Mouse (Mus musculus) liver, embryonic 14.5 days (tissue): ENCODE data around the gene Heyl. TPM values are rescaled to one million over a fixed set of nuclear protein-coding genes. Genes with fewer than 3 reads are reported as not detected.
"Not testable (repeated sequence)": the region's sequence is repeated elsewhere in the genome, so short reads cannot be mapped to it uniquely, and the experiment has no call there.

Experiments used
- ATAC-seq: fragments of 200-750 bp; cut with Nextera tagmentation; 2 replicates; pipeline ENCODE4 v1.8.0; 2017; ENCODE audit warnings: moderate number of reproducible peaks, mild to moderate bottlenecking, moderate library complexity; ENCODE audit not compliant: insufficient read depth
- DNase-seq, 3 experiments: peaks; one replicate each; pipeline ENCODE4 v3.0.0-alpha.2; 2012 to 2013; ENCODE audit warnings: low read depth in 3 of 3, low spot score in 3 of 3
- H3K27ac ChIP-seq: fragments of 300-500 bp; sonication (generic); 2 replicates; pipeline ENCODE4 v1.5.1; 2014; ENCODE audit warnings: moderate library complexity, mild to moderate bottlenecking, control low read depth, inconsistent platforms
- H3K27me3 ChIP-seq: fragments of 300-500 bp; sonication (generic); 2 replicates; pipeline ENCODE4 v1.6.1; 2014; ENCODE audit warnings: mild to moderate bottlenecking, low read length, moderate library complexity; ENCODE audit not compliant: control insufficient read depth, insufficient read depth
- H3K36me3 ChIP-seq: fragments of 300-500 bp; sonication (generic); replicated peaks from 2 replicates; pipeline ENCODE4 v1.6.1; 2014; ENCODE audit warnings: low read depth; ENCODE audit not compliant: control insufficient read depth, insufficient read depth
- H3K4me1 ChIP-seq, 2 experiments: fragments of 200-500 bp in 1 of 2; fragments of 300-500 bp in 1 of 2; sonication (generic) in 1 of 2; replicated peaks; 2 replicates each; pipeline ENCODE4 v1.6.1; 2012 to 2014; ENCODE audit warnings: antibody characterized with exemption in 1 of 2, inconsistent platforms in 1 of 2, low read length in 1 of 2; ENCODE audit not compliant: control insufficient read depth in 2 of 2, insufficient read depth in 2 of 2
- H3K4me2 ChIP-seq: fragments of 300-500 bp; sonication (generic); 2 replicates; pipeline ENCODE4 v1.6.1; 2014; ENCODE audit warnings: low read depth, mild to moderate bottlenecking, control low read depth, moderate library complexity
- H3K4me3 ChIP-seq, 2 experiments: fragments of 200-500 bp in 1 of 2; fragments of 300-500 bp in 1 of 2; sonication (generic) in 1 of 2; 2 replicates each; pipeline ENCODE4 v1.5.1; 2012 to 2014; ENCODE audit warnings: low read depth in 2 of 2, low read length in 2 of 2, mild to moderate bottlenecking in 2 of 2, control low read depth in 1 of 2, inconsistent platforms in 1 of 2, moderate library complexity in 1 of 2; ENCODE audit not compliant: insufficient read depth in 1 of 2
- H3K9ac ChIP-seq: fragments of 300-500 bp; sonication (generic); replicated peaks from 2 replicates; pipeline ENCODE4 v1.6.1; 2014; ENCODE audit warnings: mild to moderate bottlenecking, control low read depth, moderate library complexity
- H3K9me3 ChIP-seq: fragments of 300-500 bp; sonication (generic); 2 replicates; pipeline ENCODE4 v1.6.1; 2016; ENCODE audit warnings: low read length, mixed read lengths; ENCODE audit not compliant: control insufficient read depth
- CTCF ChIP-seq: IDR thresholded peaks from 2 replicates; pipeline ENCODE4 v1.5.1; 2016; ENCODE audit warnings: antibody characterized with exemption, low read depth, control low read depth
- EP300 ChIP-seq: IDR thresholded peaks from 2 replicates; pipeline ENCODE4 v1.6.1; 2016; ENCODE audit warnings: antibody characterized with exemption, low read depth
- whole genome bisulfite sequencing: fragments of 180-500 bp; shearing (Covaris S2); extraction: QIAGEN DNeasy Blood & Tissue Kit; methylation state at CpG from one replicate; pipeline ENCODE4 v1.1.7; 2014; ENCODE audit not compliant: insufficient replicate concordance; 5-methylcytosine and 5-hydroxymethylcytosine counted together
- polyA plus RNA-seq, 2 experiments: library from polyadenylated mRNA; depleted of rRNA in 1 of 2; stranded (reverse) in 1 of 2; unstranded in 1 of 2; fragments of >200 nt; fragmentation: Nextera tagmentation in 1 of 2; extraction: Ambion mirVana in 1 of 2; gene quantifications; 2 replicates each; pipeline versions ENCODE4 v1.2.1 to v1.2.3; 2012 to 2014

The Heyl gene
- polyA plus RNA-seq, 2 experiments: 0.42 to 0.46 TPM

DNA sequence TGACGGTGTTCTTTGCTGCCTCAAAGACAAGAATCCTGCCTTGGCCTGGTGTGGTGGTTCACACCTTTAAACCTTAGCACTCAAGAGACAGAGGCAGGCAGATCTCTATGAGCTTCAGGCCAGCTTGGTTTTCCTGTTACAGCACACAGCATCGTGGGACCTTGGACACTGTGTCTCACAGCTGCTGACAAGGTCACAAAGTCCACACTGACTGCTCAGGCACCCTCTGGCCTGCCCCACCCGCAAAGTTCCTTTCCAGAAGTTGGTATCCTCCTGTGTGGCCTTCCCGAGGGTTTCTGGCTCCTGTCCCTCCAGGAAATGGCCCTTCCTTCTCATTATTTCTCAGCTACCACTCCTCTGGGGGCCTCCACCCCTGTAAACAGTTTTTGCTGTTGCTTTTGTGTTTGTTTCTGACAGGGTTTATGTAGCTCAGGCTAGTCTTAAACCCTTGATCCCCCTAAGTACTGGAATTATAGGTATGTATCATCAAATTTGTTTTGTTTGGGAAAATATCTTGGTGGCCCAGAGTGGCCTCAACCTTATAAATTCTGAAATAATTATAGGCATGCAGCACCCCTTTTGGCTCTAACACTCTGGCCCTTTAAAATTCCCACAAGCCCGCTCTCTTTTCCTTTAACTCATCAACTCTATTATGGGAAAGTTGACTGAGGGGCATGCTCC is 28.5 kb downstream of the Heyl start, which contains the start of gene Pabpc4:
Gene Pabpc4 (plus strand): TSS at position 631 of the 681 bp plus-strand sequence.
- no peak within 1 kb of the TSS for H3K27ac ChIP-seq
- no peak for TF ChIP-seq EP300
- TF ChIP-seq CTCF: no peak
- no peak within 1 kb of the TSS for H3K4me2 ChIP-seq
- H3K9ac ChIP-seq: no peak within 1 kb of the TSS
- no peak for ATAC-seq
- no peak for DNase-seq
- no peaks in the 10 kb centered on the region for H3K36me3 ChIP-seq
- H3K9me3 ChIP-seq: no peaks in the 10 kb centered on the region
- 45% methylated on average over 5 of the region's 5 CpGs for WGBS
- H3K4me1 ChIP-seq: no peaks in the 10 kb centered on the region
- H3K4me3 ChIP-seq: no peak within 1 kb of the TSS
- H3K27me3 ChIP-seq: no peaks in the 10 kb centered on the region

- ATAC-seq (no peak), DNase-seq (no peak)
- H3K27ac ChIP-seq: no peak overlapping the region
- H3K27me3 ChIP-seq: no peaks in the 10 kb centered on the region
- 62% methylated on average over 3 of the region's 3 CpGs for WGBS
- no peak overlapping the region for H3K4me3 ChIP-seq
- H3K9ac ChIP-seq: no peak overlapping the region
- peak; percentile 60 for TF ChIP-seq CTCF
- TF ChIP-seq EP300: no peak
- H3K4me2 ChIP-seq: no peak overlapping the region
- no peaks in the 10 kb centered on the region for H3K9me3 ChIP-seq
- H3K36me3 ChIP-seq: no peaks in the 10 kb centered on the region
- H3K4me1 ChIP-seq: no peaks in the 10 kb centered on the region
Measured at GRCm38 (mm10) chr4:123271063-123271462, 37.7 kb downstream of the Heyl start.

DNA sequence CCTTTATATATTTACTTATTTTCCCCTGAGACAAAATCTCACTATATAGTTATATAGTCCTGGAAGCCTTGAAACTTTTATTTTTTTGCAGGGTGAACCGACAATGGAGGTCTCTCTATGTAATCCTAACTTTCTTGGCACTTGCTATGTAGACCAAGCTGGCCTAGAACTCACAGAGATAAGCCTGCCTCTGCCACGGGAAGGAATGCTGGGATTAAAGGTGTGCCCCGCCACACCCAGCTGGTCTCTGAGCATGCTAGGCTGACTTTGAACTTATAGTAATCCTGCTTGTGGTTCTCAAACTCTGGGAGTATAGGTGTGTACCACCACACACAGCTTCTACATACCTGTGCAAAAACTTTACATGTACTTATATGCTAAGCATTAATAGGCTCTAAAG is 46.8 kb downstream of the Heyl start:
- 32% methylated on average over 3 of the region's 3 CpGs for WGBS
- H3K9ac ChIP-seq: no peak overlapping the region

DNA sequence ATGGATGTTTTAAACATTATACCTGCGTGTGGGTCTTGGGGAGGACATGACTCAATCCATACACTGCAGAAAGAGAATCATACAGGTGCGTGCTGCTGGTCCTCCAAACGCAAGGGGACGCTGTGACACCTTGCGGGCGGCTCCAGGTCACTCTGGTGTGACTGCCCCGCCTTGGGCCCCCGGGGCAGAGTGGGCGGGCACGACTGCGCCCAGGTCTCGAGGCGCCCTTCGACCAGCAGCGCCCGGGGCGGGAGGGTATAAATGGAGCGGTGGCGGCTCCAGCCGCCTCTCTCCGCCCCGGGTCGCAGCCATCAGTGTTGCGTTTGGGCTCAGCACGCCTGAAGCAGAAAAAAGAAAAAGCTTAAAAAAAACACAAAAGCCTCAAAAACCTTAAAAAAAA is 49.1 kb downstream of the Heyl start:
- Histone ChIP-seq H3K4me3 (peak overlapping the region; percentile 98 to 99; a peak in 3 of 4 replicates), H3K4me1 (peaks cover 17 to 24% of the 10 kb centered on the region in 2 experiments), H3K9ac (peak overlapping the region; percentile 99), H3K27ac (peak overlapping the region; percentile 17; the same call in 1 of the 2 replicates), H3K27me3 (no peaks in the 10 kb centered on the region), H3K4me2 (no peak overlapping the region; the same call in 1 of the 2 replicates), H3K36me3 (peaks cover 39% of the 10 kb centered on the region), H3K9me3 (no peaks in the 10 kb centered on the region)
- ATAC-seq: peak; percentile 85
- under 1% methylated on average over 25 of the region's 25 CpGs for WGBS
- DNase-seq: peak; percentile 89 to 91 (median 90)
- TF ChIP-seq CTCF (peak; percentile 96), EP300 (no peak; the same call in 1 of the 2 replicates)

More for the DNA sequence above, 46.8 kb downstream of the Heyl start:
- no peak overlapping the region; the same call in 1 of the 2 replicates for H3K4me2 ChIP-seq
- DNase-seq (no peak), ATAC-seq (no peak)
- no peak overlapping the region for H3K4me3 ChIP-seq
- TF ChIP-seq EP300 (no peak), CTCF (no peak)
- no peaks in the 10 kb centered on the region for H3K27me3 ChIP-seq
- H3K9me3 ChIP-seq: no peaks in the 10 kb centered on the region
- H3K36me3 ChIP-seq: peaks cover 15% of the 10 kb centered on the region
- H3K4me1 ChIP-seq: peaks cover 10 to 13% of the 10 kb centered on the region in 2 experiments
- H3K27ac ChIP-seq: no peak overlapping the region

GRCm38 (mm10) chr4:123282915-123283674 is 49.7 kb downstream of the Heyl start:
- peak overlapping the region; percentile 68 for H3K27ac ChIP-seq
- DNase-seq, H3K27me3 ChIP-seq, H3K9me3 ChIP-seq: not testable (repeated sequence)
- under 1% methylated on average over 44 of the region's 55 CpGs for WGBS
- peak overlapping the region; percentile 99 for H3K9ac ChIP-seq
- H3K36me3 ChIP-seq: peaks cover 45% of the 10 kb centered on the region
- peak overlapping the region; percentile 71 for H3K4me2 ChIP-seq
- peak; percentile 44; the same call in 1 of the 2 replicates for ATAC-seq
- H3K4me1 ChIP-seq: peaks cover 19 to 28% of the 10 kb centered on the region in 2 experiments
- peak overlapping the region; percentile 98 to 99 for H3K4me3 ChIP-seq

DNA sequence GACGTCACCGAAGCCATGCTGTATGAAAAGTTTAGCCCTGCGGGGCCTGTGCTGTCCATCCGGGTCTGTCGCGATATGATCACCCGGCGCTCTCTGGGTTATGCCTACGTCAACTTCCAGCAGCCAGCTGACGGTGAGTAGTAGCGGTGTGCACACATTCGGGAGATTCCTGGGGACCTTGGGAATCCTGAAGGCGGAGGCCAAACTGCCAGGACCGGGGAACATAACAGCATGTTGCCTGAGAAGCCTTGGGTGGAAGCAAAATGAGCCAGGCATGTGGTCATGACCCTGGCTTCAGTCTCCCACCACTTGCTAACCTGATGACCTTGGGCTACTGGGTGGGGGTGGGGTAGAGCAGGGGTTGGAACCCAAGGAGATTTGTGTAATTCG is 50.3 kb downstream of the Heyl start:
- Histone ChIP-seq H3K9ac (peak overlapping the region; percentile 99), H3K4me3 (peak overlapping the region; percentile 98 to 99), H3K36me3 (peaks cover 51% of the 10 kb centered on the region), H3K27ac (peak overlapping the region; percentile 96), H3K4me2 (peak overlapping the region; percentile 71), H3K4me1 (peaks cover 19 to 30% of the 10 kb centered on the region in 2 experiments)
- not testable (repeated sequence) for H3K27me3 ChIP-seq, DNase-seq, H3K9me3 ChIP-seq, ATAC-seq
- under 1% methylated on average over 14 of the region's 15 CpGs for WGBS
